11 mouse cellular contexts compared by ENCODE assay signal in genomic region chr4:62596051-62596450, GRCm38 (mm10). TPM values are rescaled to one million over a fixed set of nuclear protein-coding genes. Genes with fewer than 3 reads are reported as not detected.
A peak's percentile ranks its signal among the peaks of the same experiment; 100 is the strongest.
DNase-seq lines count a peak whose midpoint lies in the region; ATAC-seq and TF ChIP-seq lines count a peak whose summit lies in the region.
"Had no signal": no experiment of that assay in that cellular context is flagged by ENCODE, and none has a peak within 500 bp of the region (broad histone marks: within the 10 kb centered on the region; RNA-seq: fewer than 3 reads in every experiment).

No protein-coding gene starts in this region.

- no peak overlapping the region for H3K4me2 ChIP-seq in heart, embryonic 16.5 days (ENCODE audit: low read depth, low read length)
- no peak overlapping the region for H3K4me2 ChIP-seq in stomach, postnatal 0 days (replicated peaks; ENCODE audit: low read depth)
- H3K4me2 ChIP-seq in intestine, postnatal 0 days (replicated peaks; ENCODE audit: low read depth): no peak overlapping the region
- H3K4me2 ChIP-seq: limb, embryonic 15.5 days had no signal

- no peak; the same call in 1 of the 2 replicates for ATAC-seq in heart, embryonic 16.5 days (replicated peaks; ENCODE audit: extremely low read depth, insufficient read depth, low FRiP score)
- ATAC-seq in stomach, postnatal 0 days (ENCODE audit: low FRiP score, low TSS enrichment): no peak
- ATAC-seq in intestine, postnatal 0 days: no peak

- 0 out of 2 replicates have a peak overlapping the region, but pooled peaks have one; percentile 3 for H3K27ac ChIP-seq in heart, embryonic 16.5 days (ENCODE audit: low read length)
- H3K27ac ChIP-seq in stomach, postnatal 0 days (replicated peaks): no peak overlapping the region
- no peak overlapping the region for H3K27ac ChIP-seq in intestine, postnatal 0 days (ENCODE audit: low read depth, low read length)
- H3K27ac ChIP-seq in thymus, adult 2 months (ENCODE audit: control insufficient read depth, insufficient read depth, low read length): no peak overlapping the region

- TF ChIP-seq POLR2A in thymus, adult 2 months (IDR thresholded peaks at IDR 0.05; ENCODE audit: control insufficient read depth, extremely low read depth, insufficient read depth, low read length, poor library complexity): no peak

- no peak for TF ChIP-seq EP300 in stomach, postnatal 0 days (optimal IDR thresholded peaks at IDR 0.05)

- H3K4me3 ChIP-seq in heart, embryonic 16.5 days (ENCODE audit: low read length): no peak overlapping the region
- no peak overlapping the region for H3K4me3 ChIP-seq in stomach, postnatal 0 days (ENCODE audit: low read depth, low read length)
- no peak overlapping the region for H3K4me3 ChIP-seq in intestine, postnatal 0 days (ENCODE audit: low read depth, low read length)
- no peak overlapping the region for H3K4me3 ChIP-seq in thymus, adult 2 months (ENCODE audit: control insufficient read depth, insufficient read depth, low read length)
- H3K4me3 ChIP-seq: limb, embryonic 15.5 days had no signal

- DNase-seq in heart, postnatal 25 days (ENCODE audit: low spot score): no peak
- peak; percentile 32 for DNase-seq in ovary, postnatal 14 days (ENCODE audit: low spot score)
- DNase-seq in ovary, postnatal 10 days (ENCODE audit: low spot score): no peak
- peak; percentile 50 for DNase-seq in cerebellum, adult 9-10 months
- DNase-seq in stomach, postnatal 0 days (ENCODE audit: low spot score): peak; percentile 12
- DNase-seq in thymus, adult 2 months: no peak
- DNase-seq: layer of hippocampus, adult 9-11 months; right cerebral cortex, adult 18-20 months had no signal

- no peaks in the 10 kb centered on the region for H3K36me3 ChIP-seq in heart, embryonic 16.5 days (ENCODE audit: control insufficient read depth, insufficient read depth)
- no peaks in the 10 kb centered on the region for H3K36me3 ChIP-seq in stomach, postnatal 0 days (ENCODE audit: control insufficient read depth, insufficient read depth, low read length)
- no peaks in the 10 kb centered on the region for H3K36me3 ChIP-seq in intestine, postnatal 0 days (ENCODE audit: control insufficient read depth, insufficient read depth)
- no peaks in the 10 kb centered on the region for H3K36me3 ChIP-seq in thymus, adult 2 months (ENCODE audit: control insufficient read depth, insufficient read depth, low read length)
- H3K36me3 ChIP-seq: limb, embryonic 15.5 days had no signal

- WGBS in heart, embryonic 16.5 days: 52% methylated on average over 5 of the region's 5 CpGs
- WGBS in stomach, postnatal 0 days: 47% methylated on average over 5 of the region's 5 CpGs
- 67% methylated on average over 5 of the region's 5 CpGs for WGBS in intestine, postnatal 0 days
- 87% methylated on average over 5 of the region's 5 CpGs for WGBS in thymus, adult 2 months

- intact Hi-C loops in heart, postnatal 25 days (cut with DNase I): no loop called here

- H3K4me1 ChIP-seq in heart, embryonic 16.5 days (ENCODE audit: control insufficient read depth, insufficient read depth, low read length): peaks cover 4% of the 10 kb centered on the region
- H3K4me1 ChIP-seq in stomach, postnatal 0 days (replicated peaks; ENCODE audit: control insufficient read depth, insufficient read depth): no peaks in the 10 kb centered on the region
- H3K4me1 ChIP-seq in intestine, postnatal 0 days (replicated peaks; ENCODE audit: control insufficient read depth, insufficient read depth, low read length): no peaks in the 10 kb centered on the region
- H3K4me1 ChIP-seq in thymus, adult 2 months (replicated peaks; ENCODE audit: control insufficient read depth, insufficient read depth, low read length): peaks cover 21% of the 10 kb centered on the region

- H3K9me3 ChIP-seq in heart, embryonic 16.5 days (replicated peaks; ENCODE audit: control insufficient read depth, low read length): 0 out of 2 replicates have a peak, but pooled peaks cover 3% of the 10 kb centered on the region
- no peaks in the 10 kb centered on the region for H3K9me3 ChIP-seq in stomach, postnatal 0 days (ENCODE audit: control insufficient read depth, low read length)
- H3K9me3 ChIP-seq in intestine, postnatal 0 days (ENCODE audit: control insufficient read depth): no peaks in the 10 kb centered on the region
- H3K9me3 ChIP-seq: limb, embryonic 15.5 days had no signal

- TF ChIP-seq CTCF in stomach, postnatal 0 days (IDR thresholded peaks at IDR 0.05; ENCODE audit: low read depth): no peak
- TF ChIP-seq CTCF in intestine, postnatal 0 days (IDR thresholded peaks at IDR 0.05; ENCODE audit: low read depth): no peak
- TF ChIP-seq CTCF in thymus, adult 2 months (IDR thresholded peaks at IDR 0.05; ENCODE audit: borderline replicate concordance, control insufficient read depth, extremely low read depth, insufficient read depth, low read length, poor library complexity): no peak

- H3K27me3 ChIP-seq in heart, embryonic 16.5 days (ENCODE audit: control insufficient read depth, insufficient read depth, low read length): peaks cover 26% of the 10 kb centered on the region
- no peaks in the 10 kb centered on the region for H3K27me3 ChIP-seq in stomach, postnatal 0 days (ENCODE audit: control insufficient read depth, insufficient read depth, low read length)
- no peaks in the 10 kb centered on the region for H3K27me3 ChIP-seq in intestine, postnatal 0 days (replicated peaks; ENCODE audit: control insufficient read depth, insufficient read depth, low read length)
- no peaks in the 10 kb centered on the region for H3K27me3 ChIP-seq in thymus, adult 2 months (ENCODE audit: control insufficient read depth, insufficient read depth, low read length)
- H3K27me3 ChIP-seq: limb, embryonic 15.5 days had no signal

- no peak overlapping the region for H3K9ac ChIP-seq in heart, embryonic 16.5 days (ENCODE audit: low read length)
- H3K9ac ChIP-seq in stomach, postnatal 0 days (ENCODE audit: low read length): no peak overlapping the region
- no peak overlapping the region for H3K9ac ChIP-seq in intestine, postnatal 0 days (ENCODE audit: low read depth, low read length)
- H3K9ac ChIP-seq: limb, embryonic 15.5 days had no signal

RNA-seq across cellular contexts. Expression of gene Rgs3, which starts 36.4 kb away (rescaled TPM):
- 62.8 and 63.1 TPM in 2 replicates for polyA plus RNA-seq in heart, embryonic 16.5 days (2015; fragmentation: Nextera tagmentation; extraction: Ambion mirVana)
- total RNA-seq in heart, postnatal 25 days (2021): 10 to 100 TPM; 27.9 to 31.2 TPM
- polyA plus RNA-seq in stomach, postnatal 0 days (2015; fragmentation: Nextera tagmentation; extraction: Ambion mirVana): 26.4 and 30.0 TPM in 2 replicates
- polyA plus RNA-seq in intestine, postnatal 0 days (2015; fragmentation: Nextera tagmentation; extraction: Ambion mirVana): 30.1 and 30.8 TPM in 2 replicates
- 61.1 and 81.3 TPM in 2 replicates for polyA plus RNA-seq in thymus, adult 2 months (2012; rRNA removed)

Comparison
In these comparisons a context has a peak if more than half of its experiments do, and no peak if none do; other contexts are left out.
1. DNase-seq: peak in ovary, postnatal 14 days (single experiment), cerebellum, adult 9-10 months (single experiment) and stomach, postnatal 0 days (single experiment); none in heart, postnatal 25 days (single experiment), ovary, postnatal 10 days (single experiment) and thymus, adult 2 months (single experiment).